Mouse (Mus musculus) kidney, postnatal 14 days (tissue): ENCODE measurements around the gene Prkg2.

Source experiments
- DNase-seq: peaks from one replicate; pipeline ENCODE4 v3.0.0; 2022; ENCODE audit warnings: mixed read lengths

Gene Prkg2

DNA sequence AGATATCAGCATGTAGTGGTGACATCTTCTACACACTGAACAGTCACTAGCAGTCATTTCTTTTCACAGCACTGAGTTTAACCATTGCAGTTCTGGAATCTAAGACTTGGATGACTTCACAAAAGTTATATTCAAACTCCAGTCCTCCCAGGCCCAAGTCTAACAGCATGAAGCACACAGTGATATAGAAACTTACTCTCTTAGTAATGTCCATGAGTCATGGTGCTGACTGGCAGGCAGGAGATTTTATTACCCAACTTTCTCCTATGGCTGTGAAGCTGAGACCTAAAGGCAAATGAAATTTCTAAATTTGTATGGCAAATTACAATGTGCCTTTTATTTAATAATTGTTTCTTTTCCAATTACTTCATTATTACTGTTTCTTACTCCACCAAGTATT, 139.2 kb downstream of the Prkg2 start:
- no peak for DNase-seq

DNA sequence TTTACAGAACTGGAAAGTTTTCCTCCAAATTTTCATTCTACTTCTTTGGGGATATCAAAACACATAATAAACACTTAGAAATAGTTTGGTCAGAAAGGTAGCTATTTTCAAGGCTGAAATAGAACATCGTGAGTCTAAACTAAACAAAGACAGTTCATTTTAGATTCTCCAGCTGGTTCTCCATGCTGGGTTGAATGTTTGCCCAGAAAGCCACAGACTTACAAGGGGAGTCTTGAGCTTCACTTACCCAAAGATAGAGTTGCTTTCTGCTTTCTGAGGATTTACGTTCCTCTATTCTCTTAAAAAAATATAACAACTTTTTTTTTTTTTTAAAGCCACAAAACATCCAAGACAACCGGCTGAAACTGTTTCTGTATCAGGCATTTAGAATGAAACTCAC, 142.9 kb downstream of the Prkg2 start:
- DNase-seq: no peak

DNA sequence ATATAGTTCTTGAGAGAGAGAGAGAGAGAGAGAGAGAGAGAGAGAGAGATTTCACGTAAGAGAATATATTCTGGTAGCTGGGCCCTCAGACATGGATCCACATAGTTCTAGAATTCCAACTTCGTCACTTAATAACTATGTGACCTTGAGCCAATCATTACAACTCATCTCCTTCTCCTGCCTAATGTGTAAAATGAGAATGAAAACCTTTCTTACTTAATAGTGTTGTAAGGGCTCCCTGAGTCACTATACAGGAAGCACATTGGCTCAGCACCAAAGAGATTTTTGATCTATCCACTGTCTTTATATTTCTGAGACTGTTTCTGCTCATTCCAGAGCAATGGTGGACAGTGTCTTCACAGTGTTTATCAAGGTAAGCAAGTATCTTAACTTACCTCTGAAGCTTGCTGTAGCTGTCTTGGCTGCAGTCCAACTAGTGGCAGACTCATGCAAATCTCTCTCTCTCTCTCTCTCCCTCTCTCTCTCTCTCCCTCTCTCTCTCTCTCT, 146.6 kb downstream of the Prkg2 start:
- no peak for DNase-seq

DNA sequence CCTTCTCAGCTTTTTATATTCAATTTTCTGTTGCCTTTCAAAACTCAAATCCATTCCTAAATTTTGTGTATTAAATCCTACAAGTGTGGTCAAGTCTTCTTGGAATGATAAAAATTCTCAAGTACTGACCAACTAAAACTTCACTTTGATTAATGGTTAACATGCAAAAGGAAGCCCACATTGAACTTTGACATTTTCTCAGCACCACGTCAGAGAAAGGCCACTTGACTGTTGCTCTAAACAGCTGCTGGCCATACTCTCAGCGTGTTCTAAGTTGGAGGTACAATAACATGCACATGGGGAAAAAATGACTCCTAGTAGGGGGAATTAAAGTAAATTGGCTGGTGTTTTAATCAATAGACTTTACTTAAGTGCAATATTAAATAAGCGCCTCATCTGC, 155.1 kb downstream of the Prkg2 start:
- DNase-seq: peak; percentile 27
